Mouse (Mus musculus) embryonic facial prominence, embryonic 15.5 days (tissue): Measurements from ENCODE around the gene Papss1. TPM values are rescaled to one million over a fixed set of nuclear protein-coding genes. Genes with fewer than 3 reads are reported as not detected.

Experiments
- ATAC-seq: fragments of 200-750 bp; cut with Nextera tagmentation; 2 replicates; pipeline ENCODE4 v1.8.0; 2017; ENCODE audit warnings: low read depth, moderate TSS enrichment; ENCODE audit not compliant: insufficient number of reproducible peaks, low FRiP score, low TSS enrichment
- H3K27ac ChIP-seq: fragments of 300-500 bp; sonication (generic); replicated peaks from 2 replicates; pipeline ENCODE4 v1.5.1; 2015; ENCODE audit warnings: mild to moderate bottlenecking, inconsistent platforms
- H3K27me3 ChIP-seq: fragments of 300-500 bp; sonication (generic); 2 replicates; pipeline ENCODE4 v1.6.1; 2015; ENCODE audit warnings: inconsistent platforms
- H3K36me3 ChIP-seq: fragments of 300-500 bp; sonication (generic); 2 replicates; pipeline ENCODE4 v1.6.1; 2015; ENCODE audit warnings: mild to moderate bottlenecking, inconsistent platforms
- H3K4me1 ChIP-seq: fragments of 300-500 bp; sonication (generic); 2 replicates; pipeline ENCODE4 v1.6.1; 2015; ENCODE audit warnings: inconsistent platforms
- H3K4me2 ChIP-seq: fragments of 300-500 bp; sonication (generic); replicated peaks from 2 replicates; pipeline ENCODE4 v1.6.1; 2015; ENCODE audit warnings: mild to moderate bottlenecking, inconsistent platforms
- H3K4me3 ChIP-seq: fragments of 300-500 bp; sonication (generic); replicated peaks from 2 replicates; pipeline ENCODE4 v1.5.1; 2015; ENCODE audit warnings: mild to moderate bottlenecking, inconsistent platforms
- H3K9ac ChIP-seq: fragments of 300-500 bp; sonication (generic); 2 replicates; pipeline ENCODE4 v1.6.1; 2015; ENCODE audit warnings: inconsistent platforms
- H3K9me3 ChIP-seq: fragments of 300-500 bp; sonication (generic); replicated peaks from 2 replicates; pipeline ENCODE4 v1.6.1; 2016; ENCODE audit warnings: inconsistent platforms
- WGBS: fragments of 180-500 bp; shearing (Covaris S2); methylation state at CpG from one replicate; pipeline ENCODE4 v1.1.7; 2015; 5-methylcytosine and 5-hydroxymethylcytosine counted together
- polyA plus RNA-seq: library from polyadenylated mRNA; unstranded; fragments of >200 nt; fragmentation: Nextera tagmentation; extraction: Ambion mirVana; gene quantifications from 2 replicates; pipeline ENCODE4 v1.2.1, GENCODE M21; 2015

Gene Papss1
- polyA plus RNA-seq, 1 experiment from 2014 or later = 117 TPM

DNA sequence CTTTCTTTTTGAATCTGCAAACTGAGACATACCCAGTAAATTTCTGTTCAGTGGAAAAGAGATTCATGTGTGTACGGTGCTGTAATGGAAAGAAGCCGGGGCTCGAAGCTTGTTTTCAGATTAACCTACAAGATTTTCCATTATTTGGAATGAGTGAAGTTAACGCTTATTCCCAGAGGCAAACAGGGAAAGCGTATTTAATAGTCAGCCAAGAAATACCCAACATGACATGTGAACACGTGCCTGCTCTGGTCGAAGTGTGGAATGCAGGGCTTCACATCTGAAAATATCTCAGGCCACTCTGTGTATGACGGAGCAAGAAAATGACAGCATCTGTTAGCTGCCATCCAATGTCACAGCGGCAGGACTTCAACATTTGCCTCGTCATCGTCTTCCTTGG is 125.4 kb downstream of the Papss1 start:
- 25% methylated on average over 11 of the region's 11 CpGs for WGBS
- no peak overlapping the region for H3K4me2 ChIP-seq
- ATAC-seq = no peak
- peak overlapping the region; percentile 51 for H3K27ac ChIP-seq
- no peaks in the 10 kb centered on the region for H3K27me3 ChIP-seq
- H3K4me1 ChIP-seq = peaks cover 11% of the 10 kb centered on the region; the same call in 1 of the 2 replicates
- H3K36me3 ChIP-seq = no peaks in the 10 kb centered on the region
- H3K9ac ChIP-seq = no peak overlapping the region
- H3K9me3 ChIP-seq = no peaks in the 10 kb centered on the region
- no peak overlapping the region for H3K4me3 ChIP-seq

DNA sequence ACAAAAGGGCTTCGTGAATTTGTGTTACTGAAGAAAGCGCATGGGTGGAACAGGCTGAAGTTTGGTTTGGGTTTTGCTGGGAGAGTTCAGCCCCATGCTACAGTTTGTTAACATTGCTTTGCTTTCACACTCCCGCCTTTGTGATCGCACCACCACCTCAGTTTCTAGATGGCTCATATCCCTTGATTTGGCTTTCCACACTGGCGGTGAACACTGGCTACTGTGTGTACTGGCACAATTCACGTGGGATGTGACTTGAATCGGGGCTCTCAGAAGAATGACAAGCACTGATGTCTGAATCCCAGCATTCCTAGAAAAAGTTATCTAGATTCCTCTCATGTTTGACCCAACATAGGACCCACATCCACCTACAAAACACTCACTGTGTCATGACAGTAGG is 126.0 kb downstream of the Papss1 start:
- no peak overlapping the region for H3K4me3 ChIP-seq
- no peaks in the 10 kb centered on the region for H3K9me3 ChIP-seq
- no peak for ATAC-seq
- whole genome bisulfite sequencing = 74% methylated on average over 7 of the region's 7 CpGs
- peak overlapping the region; percentile 51 for H3K27ac ChIP-seq
- peaks cover 11% of the 10 kb centered on the region; the same call in 1 of the 2 replicates for H3K4me1 ChIP-seq
- no peak overlapping the region for H3K4me2 ChIP-seq
- no peak overlapping the region for H3K9ac ChIP-seq
- H3K36me3 ChIP-seq = no peaks in the 10 kb centered on the region
- H3K27me3 ChIP-seq = no peaks in the 10 kb centered on the region

GRCm38 (mm10) chr3:131691202-131691601 is 126.6 kb downstream of the Papss1 start:
- H3K4me2 ChIP-seq = no peak overlapping the region
- H3K36me3 ChIP-seq = no peaks in the 10 kb centered on the region
- no peak for ATAC-seq
- H3K27me3 ChIP-seq = no peaks in the 10 kb centered on the region
- 72% methylated on average over 3 of the region's 3 CpGs for WGBS
- no peaks in the 10 kb centered on the region for H3K9me3 ChIP-seq
- H3K27ac ChIP-seq = no peak overlapping the region; the same call in 1 of the 2 replicates
- no peak overlapping the region for H3K4me3 ChIP-seq
- H3K9ac ChIP-seq = no peak overlapping the region
- H3K4me1 ChIP-seq = peaks cover 11% of the 10 kb centered on the region; the same call in 1 of the 2 replicates

Other genes with a start within 250 kb of the Papss1 start
- gene Sgms2, start 73.4 kb upstream of the Papss1 start, polyA plus RNA-seq = 24.3 and 25.2 TPM in 2 replicates